Mouse (Mus musculus): Measurements from ENCODE around the gene Olfr652.

- TF ChIP-seq CTCF (IDR thresholded peaks at IDR 0.05; ENCODE audit: low read depth) (no peak), EP300 (IDR thresholded peaks at IDR 0.05; ENCODE audit: low read depth) (no peak)
These were observed 44.0 kb downstream of the Olfr652 start for GRCm38 (mm10) chr7:104604727-104605126.

Data from liver, postnatal 0 days (tissue).